Mouse (Mus musculus) bone marrow macrophage, adult 2 months (primary cell): ENCODE results near the gene 2310034G01Rik.

Experiments used
- CTCF ChIP-seq: IDR thresholded peaks from 2 replicates; pipeline ENCODE4 v1.5.1; 2012; ENCODE audit warnings: low read depth, mild to moderate bottlenecking, low read length, moderate library complexity
- POLR2A ChIP-seq: IDR thresholded peaks from 2 replicates; pipeline ENCODE4 v1.6.1; 2012; ENCODE audit warnings: mild to moderate bottlenecking, low read depth, low read length, borderline replicate concordance

DNA sequence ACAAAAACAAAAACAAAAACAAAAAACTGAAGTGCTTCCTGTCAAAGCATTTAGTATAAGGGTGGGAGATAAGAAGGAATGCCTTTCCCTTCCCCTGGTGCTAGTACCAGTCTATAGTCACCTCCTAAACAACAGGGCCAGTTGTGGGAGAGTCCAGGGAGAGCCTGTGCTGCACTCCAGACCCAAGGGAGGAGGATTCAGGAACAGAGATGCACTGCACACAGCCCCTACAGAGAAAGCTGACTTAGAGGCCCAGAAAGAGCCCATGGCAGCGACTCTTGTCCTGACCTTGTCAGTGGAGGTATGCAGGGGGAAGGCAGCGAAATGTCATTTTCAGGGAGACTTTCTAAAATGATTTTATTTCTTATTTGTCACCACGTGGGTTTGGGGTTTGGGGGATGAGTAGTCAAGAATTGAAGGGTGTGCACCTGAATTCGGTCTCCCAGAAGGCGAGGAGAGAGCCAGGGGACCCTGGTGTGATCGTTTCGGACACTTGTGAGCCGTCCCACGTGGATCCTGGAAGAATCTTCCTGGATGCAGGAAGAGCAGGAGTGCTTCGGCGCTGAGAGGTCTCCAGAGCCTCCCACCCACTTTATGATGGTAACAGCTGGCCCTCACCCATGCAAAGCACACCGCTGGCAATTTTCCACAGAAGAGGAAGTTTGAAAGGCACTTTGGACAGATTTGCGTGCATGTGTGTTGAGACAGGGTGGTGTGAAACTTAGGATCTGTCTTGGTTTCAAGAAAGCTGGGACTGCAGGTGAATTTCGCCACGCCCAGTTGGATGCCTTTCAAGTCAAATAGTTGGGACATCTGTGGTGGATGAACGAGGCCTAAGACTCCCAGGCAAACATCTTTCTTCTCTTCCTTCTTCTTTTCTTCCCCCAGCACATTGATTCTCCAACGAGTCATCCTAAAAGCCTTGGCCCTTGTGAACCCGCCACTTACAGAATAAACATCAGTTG, 46.6 kb downstream of the 2310034G01Rik start:
- no peak for TF ChIP-seq POLR2A
- no peak for TF ChIP-seq CTCF
